Mouse (Mus musculus) liver, adult 2 months (tissue): ENCODE measurements around the gene Mccc1. TPM values are rescaled to one million over a fixed set of nuclear protein-coding genes. Genes with fewer than 3 reads are reported as not detected.

Experiments used
- DNase-seq: peaks from one replicate; pipeline ENCODE4 v3.0.0-alpha.2; 2011; ENCODE audit warnings: low read depth, low spot score; ENCODE audit errors: extremely low read depth
- H3K27ac ChIP-seq: fragments of 200-500 bp; replicated peaks from 2 replicates; pipeline ENCODE4 v1.5.1; 2012; ENCODE audit warnings: low read depth, mild to moderate bottlenecking, control low read depth, inconsistent platforms, low read length; ENCODE audit not compliant: insufficient read depth
- H3K27me3 ChIP-seq: fragments of 200-500 bp; 2 replicates; pipeline ENCODE4 v1.6.1; 2012; ENCODE audit warnings: mild to moderate bottlenecking, moderate library complexity, low read length, inconsistent platforms; ENCODE audit not compliant: control insufficient read depth, insufficient read depth
- H3K36me3 ChIP-seq: fragments of 200-500 bp; 2 replicates; pipeline ENCODE4 v1.6.1; 2012; ENCODE audit warnings: low read length, inconsistent platforms; ENCODE audit not compliant: control insufficient read depth, insufficient read depth
- H3K4me1 ChIP-seq: fragments of 200-500 bp; 2 replicates; pipeline ENCODE4 v1.6.1; 2011; ENCODE audit warnings: low read length; ENCODE audit not compliant: control insufficient read depth, insufficient read depth
- H3K4me3 ChIP-seq: fragments of 200-500 bp; 2 replicates; pipeline ENCODE4 v1.5.1; 2011; ENCODE audit warnings: low read depth, mild to moderate bottlenecking, control low read depth, low read length, moderate library complexity; ENCODE audit not compliant: insufficient read depth
- H3K79me2 ChIP-seq: fragments of 200-500 bp; 2 replicates; pipeline ENCODE4 v1.6.1; 2012; ENCODE audit warnings: inconsistent platforms, mild to moderate bottlenecking, low read length, moderate library complexity; ENCODE audit not compliant: control insufficient read depth, insufficient read depth
- H3K9ac ChIP-seq: fragments of 200-500 bp; 2 replicates; pipeline ENCODE4 v1.6.1; 2012; ENCODE audit warnings: low read depth, mild to moderate bottlenecking, control low read depth, inconsistent platforms, low read length
- CTCF ChIP-seq: fragments of 200-500 bp; IDR thresholded peaks from 2 replicates; pipeline ENCODE4 v1.5.1; 2011; ENCODE audit warnings: low read depth, low read length, control low read depth
- POLR2A ChIP-seq: fragments of 200-500 bp; IDR thresholded peaks from 2 replicates; pipeline ENCODE4 v1.6.1; 2011; ENCODE audit warnings: low read length, control low read depth; ENCODE audit not compliant: insufficient read depth; ENCODE audit errors: extremely low read depth
- WGBS: fragments of 180-500 bp; shearing (Covaris S2); methylation state at CpG from one replicate; pipeline ENCODE4 v1.1.7; 2018; 5-methylcytosine and 5-hydroxymethylcytosine counted together
- polyA plus RNA-seq: library from polyadenylated mRNA; depleted of rRNA; stranded (reverse); fragments of >200 nt; gene quantifications from 2 replicates; pipeline ENCODE4 v1.2.3, GENCODE M21; 2012
- total RNA-seq: library from RNA; depleted of rRNA; stranded (reverse); fragments of >200 nt; gene quantifications from 2 replicates; pipeline ENCODE4 v1.2.3, GENCODE M21; 2014

The Mccc1 gene
- total and polyA plus RNA-seq, 2 experiments, result 25.3 to 49.7 TPM

DNA sequence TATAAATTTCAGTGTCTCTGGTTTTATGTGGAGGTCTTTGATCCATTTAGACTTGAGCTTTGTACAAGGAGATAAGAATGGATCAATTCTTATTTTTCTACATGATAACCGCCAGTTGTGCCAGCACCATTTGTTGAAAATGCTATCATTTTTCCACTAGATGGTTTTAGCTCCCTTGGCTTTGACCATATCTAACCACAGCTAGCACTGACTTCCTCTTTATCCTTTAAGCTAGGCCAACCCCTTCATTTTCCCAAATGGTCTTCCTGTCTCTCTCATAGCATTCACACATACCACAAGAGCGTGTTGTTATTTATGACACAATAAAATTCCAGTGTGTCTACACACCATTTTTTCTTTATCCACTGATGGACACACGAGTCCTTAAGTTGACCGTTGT is 29.5 kb upstream of the Mccc1 start:
- H3K36me3 ChIP-seq, result no peaks in the 10 kb centered on the region
- 85% methylated on average over 4 of the region's 4 CpGs for WGBS
- no peak for TF ChIP-seq CTCF
- TF ChIP-seq POLR2A, result no peak

DNA sequence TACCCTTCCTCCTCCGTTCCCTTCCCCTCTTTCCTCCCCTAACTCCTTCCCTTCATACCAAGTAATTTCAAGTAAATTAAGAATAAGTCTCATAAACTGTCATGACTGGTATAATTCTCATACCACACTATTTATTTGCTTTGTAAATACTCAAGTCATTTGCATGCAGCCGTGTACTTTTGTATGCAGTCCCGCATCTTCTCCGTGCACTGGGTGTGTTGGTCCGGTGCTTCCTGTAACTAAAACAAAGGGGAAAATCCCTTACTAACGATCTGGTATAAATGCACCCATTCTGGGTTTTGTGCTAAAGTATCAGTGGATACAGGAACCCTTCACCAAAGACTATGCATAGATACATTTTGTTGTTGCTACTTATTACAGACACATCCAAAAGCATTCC is 25.3 kb upstream of the Mccc1 start:
- Histone ChIP-seq H3K4me3 (no peak overlapping the region), H3K27ac (no peak overlapping the region), H3K36me3 (no peaks in the 10 kb centered on the region), H3K9ac (no peak overlapping the region), H3K79me2 (no peaks in the 10 kb centered on the region), H3K4me1 (no peaks in the 10 kb centered on the region), H3K27me3 (no peaks in the 10 kb centered on the region)
- DNase-seq, result no peak
- TF ChIP-seq CTCF, result no peak
- TF ChIP-seq POLR2A, result no peak
- WGBS, result 77% methylated on average over 6 of the region's 6 CpGs

More for the DNA sequence above, 29.5 kb upstream of the Mccc1 start:
- no peak for DNase-seq
- Histone ChIP-seq H3K27me3 (no peaks in the 10 kb centered on the region), H3K4me3 (no peak overlapping the region), H3K9ac (no peak overlapping the region), H3K79me2 (no peaks in the 10 kb centered on the region), H3K4me1 (no peaks in the 10 kb centered on the region), H3K27ac (no peak overlapping the region)

DNA sequence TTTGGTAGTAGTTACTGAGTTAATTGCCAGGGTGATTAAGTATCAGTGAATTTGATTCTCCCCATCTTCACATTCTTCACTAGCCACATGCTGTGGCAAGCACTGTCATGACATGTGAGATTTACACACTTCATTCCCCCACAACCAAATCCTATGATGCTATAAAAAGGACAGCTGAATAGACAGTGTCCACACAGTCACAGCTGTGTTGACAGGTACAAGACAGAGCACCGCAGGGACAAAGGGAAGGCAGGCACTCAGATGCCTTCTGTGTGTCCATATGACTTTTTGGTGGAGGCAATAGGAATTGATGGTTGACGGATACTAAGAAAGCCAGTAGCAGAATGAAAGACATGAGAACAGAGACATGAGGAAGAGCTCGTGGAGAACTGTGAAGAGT is 10.8 kb upstream of the Mccc1 start:
- no peak overlapping the region for H3K27ac ChIP-seq
- H3K4me3 ChIP-seq, result no peak overlapping the region
- DNase-seq, result no peak
- no peaks in the 10 kb centered on the region for H3K79me2 ChIP-seq
- no peak overlapping the region for H3K9ac ChIP-seq
- H3K36me3 ChIP-seq, result no peaks in the 10 kb centered on the region
- 80% methylated on average over 3 of the region's 3 CpGs for WGBS
- TF ChIP-seq POLR2A (no peak), CTCF (no peak)
- no peaks in the 10 kb centered on the region for H3K27me3 ChIP-seq
- no peaks in the 10 kb centered on the region for H3K4me1 ChIP-seq

DNA sequence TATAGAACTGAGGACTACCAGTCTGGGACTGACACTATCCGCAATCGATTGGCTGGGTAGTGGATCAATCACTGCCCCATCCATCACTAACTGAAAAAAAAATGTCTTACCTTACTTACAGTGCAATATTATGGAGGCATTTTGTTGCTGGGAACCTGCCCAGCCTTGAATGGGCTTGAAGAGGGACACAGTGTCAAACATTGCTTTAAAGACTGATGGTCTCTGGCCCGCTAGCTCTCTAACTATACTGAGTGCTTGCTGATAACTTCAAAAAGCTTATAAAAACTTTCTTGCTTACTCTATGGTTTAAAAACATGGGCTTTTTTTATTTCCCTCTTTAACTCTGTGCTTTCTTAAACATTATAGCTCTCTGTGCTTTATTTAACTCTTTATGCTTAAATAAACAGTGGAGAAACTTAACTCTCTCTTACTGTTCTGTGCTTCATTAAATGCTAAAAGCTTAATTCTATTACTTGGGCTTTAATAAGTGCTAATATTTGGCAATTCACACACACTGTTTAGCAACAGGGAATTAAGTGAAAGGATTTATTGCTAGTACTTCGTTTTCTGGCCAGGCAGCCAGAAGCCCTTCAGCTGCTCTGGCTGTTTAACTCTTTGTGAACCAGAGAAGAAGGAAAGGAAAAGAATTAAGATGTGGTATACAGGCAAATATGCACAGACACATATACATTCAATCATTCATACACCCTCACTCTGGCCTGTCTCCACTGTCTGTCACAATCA is 8.1 kb upstream of the Mccc1 start:
- no peak for DNase-seq
- Histone ChIP-seq H3K4me3 (no peak overlapping the region), H3K27ac (no peak overlapping the region), H3K36me3 (no peaks in the 10 kb centered on the region), H3K4me1 (no peaks in the 10 kb centered on the region), H3K79me2 (no peaks in the 10 kb centered on the region), H3K27me3 (no peaks in the 10 kb centered on the region), H3K9ac (no peak overlapping the region)
- WGBS, result 72% methylated on average over 4 of the region's 4 CpGs
- TF ChIP-seq CTCF, result no peak
- TF ChIP-seq POLR2A, result no peak

DNA sequence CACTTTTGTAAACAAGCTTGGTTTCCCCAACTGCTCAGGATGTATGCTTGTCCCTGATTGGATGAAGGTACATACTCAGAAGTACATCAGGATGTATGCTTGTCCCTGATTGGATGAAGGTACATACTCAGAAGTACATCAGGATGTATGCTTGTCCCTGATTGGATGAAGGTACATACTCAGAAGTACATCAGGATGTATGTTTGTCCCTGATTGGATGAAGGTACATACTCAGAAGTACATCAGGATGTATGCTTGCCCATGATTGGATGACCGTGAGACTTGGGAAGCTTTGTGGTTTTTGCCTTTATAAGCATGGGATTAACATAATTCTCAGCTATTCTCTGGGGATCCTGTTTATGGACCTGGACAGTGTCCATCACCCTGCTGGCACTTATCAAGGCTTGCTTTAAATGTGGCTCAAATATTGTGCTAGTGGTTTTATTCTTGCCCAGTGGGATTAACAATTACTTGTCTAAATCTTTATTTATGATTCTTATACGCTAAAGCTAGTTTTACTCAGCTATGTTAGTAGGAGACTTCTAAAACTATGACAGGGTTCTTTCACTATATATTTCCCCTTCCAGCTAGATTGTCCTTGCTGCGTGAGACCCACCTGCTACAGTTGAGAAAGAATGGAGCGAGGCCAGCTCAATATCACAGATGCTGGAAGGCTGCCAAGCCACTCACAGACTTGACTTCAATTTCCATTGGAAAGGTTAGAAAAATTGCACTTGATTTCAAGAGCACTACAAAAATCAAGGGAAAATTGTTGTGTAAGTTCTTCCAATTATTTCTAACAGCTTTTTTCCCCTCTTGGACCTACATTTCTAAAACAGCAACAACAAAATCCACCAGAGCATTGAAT is 3.8 kb upstream of the Mccc1 start:
- no peaks in the 10 kb centered on the region for H3K27me3 ChIP-seq
- TF ChIP-seq POLR2A (no peak), CTCF (no peak)
- H3K4me1 ChIP-seq, result peaks cover 1% of the 10 kb centered on the region; the same call in 1 of the 2 replicates
- 62% methylated on average over 4 of the region's 4 CpGs for WGBS
- H3K79me2 ChIP-seq, result no peaks in the 10 kb centered on the region
- H3K27ac ChIP-seq, result no peak overlapping the region
- no peak overlapping the region for H3K4me3 ChIP-seq
- no peak overlapping the region for H3K9ac ChIP-seq
- DNase-seq, result peak; percentile 4
- no peaks in the 10 kb centered on the region for H3K36me3 ChIP-seq
